Mouse (Mus musculus) heart, adult 8-10 months (tissue): ENCODE measurements around the gene Aanat. TPM values are rescaled to one million over a fixed set of nuclear protein-coding genes. Genes with fewer than 3 reads are reported as not detected.

Source experiments
- DNase-seq: peaks from one replicate; pipeline ENCODE4 v3.0.0; 2022; ENCODE audit warnings: low spot score
- total RNA-seq, 4 experiments: library from RNA; stranded (reverse); gene quantifications; 2 replicates each; pipeline ENCODE4 v1.2.4; 2022

Aanat gene
- total RNA-seq: not detected

DNA sequence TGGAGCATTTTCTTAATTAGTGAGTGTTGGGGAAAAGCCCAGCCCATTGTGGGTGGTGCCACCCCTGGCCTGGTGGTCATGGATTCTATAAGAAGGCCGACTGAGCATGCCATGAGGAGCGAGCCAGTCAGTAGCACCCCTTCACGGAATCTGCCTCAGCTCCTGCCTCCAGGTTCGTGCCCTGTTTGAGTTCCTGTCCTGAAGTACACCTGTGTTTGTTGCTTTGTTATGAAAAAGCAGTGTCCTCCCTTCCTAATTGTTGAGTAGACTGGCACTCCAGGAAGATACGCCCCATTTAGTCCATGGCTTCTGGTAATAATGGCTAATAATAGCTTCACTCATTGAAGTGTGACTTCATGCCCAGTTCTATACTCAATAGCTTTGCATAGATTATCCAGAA, at the start of gene Aanat:
Aanat (plus strand) TSS at position 123 of the 400 bp plus-strand sequence.
- no peak for DNase-seq

DNA sequence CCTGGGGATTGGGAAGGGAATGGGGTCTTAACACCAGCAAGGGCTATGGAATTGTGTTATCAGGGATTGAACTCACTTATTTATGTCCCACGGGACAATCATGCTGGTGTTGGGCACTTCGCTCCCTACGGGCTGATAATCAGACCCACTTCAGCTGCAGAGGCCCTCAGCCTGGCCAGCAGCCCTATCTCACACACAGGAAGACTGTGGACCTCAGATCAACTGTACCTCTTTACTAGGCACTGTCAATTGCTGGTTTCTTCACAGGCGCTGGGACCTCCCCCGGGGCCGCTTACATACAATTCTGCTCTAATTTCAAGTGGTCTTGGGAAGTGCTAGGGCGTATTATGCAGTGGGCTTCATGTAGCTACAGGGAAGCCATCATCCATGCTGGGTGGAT, 49.5 kb upstream of the Aanat start:
- DNase-seq: no peak

DNA sequence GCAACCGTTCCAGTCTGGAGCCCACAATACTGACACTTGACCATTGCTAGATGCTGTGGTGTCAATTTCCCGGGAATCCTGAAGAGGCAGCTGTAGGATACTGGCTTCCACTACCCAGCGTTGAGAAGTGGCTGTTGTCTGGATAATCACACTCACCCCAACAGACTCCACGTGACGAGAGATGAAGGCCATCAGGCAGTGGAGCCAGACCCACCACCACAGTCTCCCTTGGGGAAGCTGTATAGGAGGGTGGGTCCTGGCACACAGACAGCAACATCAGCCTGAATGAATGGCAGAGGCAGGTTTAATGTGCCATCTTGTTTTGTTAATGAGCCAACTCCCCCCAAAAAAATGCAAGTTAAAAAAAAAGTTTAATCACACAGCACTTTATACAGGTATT, 48.8 kb upstream of the Aanat start:
- DNase-seq: no peak

DNA sequence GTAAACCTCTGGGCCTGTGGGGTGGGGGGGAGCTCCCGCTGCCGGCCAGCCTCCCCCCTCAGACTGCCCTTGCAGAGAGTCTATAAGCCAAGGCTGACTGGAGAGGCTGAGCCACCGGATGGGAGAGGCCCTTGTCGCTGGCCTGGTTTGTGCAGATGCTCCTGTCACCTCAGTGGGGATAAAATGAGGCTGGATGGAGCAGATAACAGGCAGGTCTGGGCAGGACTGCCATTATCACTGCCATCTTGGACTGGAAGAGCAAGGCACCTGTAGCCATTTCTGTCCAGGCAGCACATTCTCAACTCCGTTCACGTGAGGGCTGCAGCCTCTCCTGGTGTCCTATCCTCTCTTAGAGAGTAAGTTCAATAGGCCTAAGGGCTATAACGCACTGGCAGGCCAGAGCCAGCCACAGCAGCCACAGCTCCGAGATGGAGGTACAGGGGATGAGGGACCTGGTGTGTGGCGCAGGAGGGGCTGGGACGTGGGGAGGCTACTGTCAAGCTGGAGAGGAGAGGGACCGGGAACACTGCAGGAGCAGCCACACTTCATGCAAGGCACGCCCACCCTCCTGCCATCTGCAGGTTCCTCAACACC, 48.0 kb upstream of the Aanat start:
- no peak for DNase-seq

DNA sequence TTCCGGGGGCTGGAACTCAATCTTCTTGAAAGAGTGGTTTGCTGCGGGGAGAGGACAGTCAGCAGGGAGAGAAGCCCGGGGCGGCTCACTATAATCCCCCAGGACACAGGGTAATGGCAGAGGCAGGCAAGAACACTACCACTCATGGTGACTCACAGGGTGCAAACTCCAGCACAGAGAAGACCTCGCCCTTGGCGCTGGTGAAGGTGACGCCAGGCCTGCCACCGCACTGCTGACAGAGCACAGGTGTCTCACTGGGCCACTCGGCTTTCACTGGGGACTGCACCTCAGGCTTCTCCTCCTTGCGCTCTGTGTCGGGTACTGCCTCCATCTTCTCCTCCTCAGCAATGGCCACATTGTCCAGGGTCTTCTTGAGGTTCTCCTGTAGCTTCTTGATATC, 45.0 kb upstream of the Aanat start:
- DNase-seq: no peak

DNA sequence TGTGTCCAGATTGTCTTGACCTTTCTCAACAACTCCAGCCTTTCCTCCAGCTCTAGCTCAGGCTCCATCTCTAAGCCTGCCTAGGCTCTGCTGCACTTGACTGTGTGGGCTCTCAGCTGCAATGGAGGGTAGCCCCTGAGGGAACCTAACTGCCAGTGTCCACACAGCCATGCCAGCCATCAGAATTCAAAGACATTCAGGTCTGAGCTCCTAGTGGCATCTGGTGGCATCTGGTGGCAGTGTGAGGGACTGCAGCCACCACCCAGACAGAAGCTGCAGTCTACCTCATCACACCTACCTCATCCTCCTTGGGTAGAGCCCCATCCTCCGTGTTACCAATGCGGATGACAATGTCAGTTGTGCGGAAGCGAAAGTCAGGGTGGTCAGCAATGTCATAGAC, 43.1 kb upstream of the Aanat start:
- no peak for DNase-seq

DNA sequence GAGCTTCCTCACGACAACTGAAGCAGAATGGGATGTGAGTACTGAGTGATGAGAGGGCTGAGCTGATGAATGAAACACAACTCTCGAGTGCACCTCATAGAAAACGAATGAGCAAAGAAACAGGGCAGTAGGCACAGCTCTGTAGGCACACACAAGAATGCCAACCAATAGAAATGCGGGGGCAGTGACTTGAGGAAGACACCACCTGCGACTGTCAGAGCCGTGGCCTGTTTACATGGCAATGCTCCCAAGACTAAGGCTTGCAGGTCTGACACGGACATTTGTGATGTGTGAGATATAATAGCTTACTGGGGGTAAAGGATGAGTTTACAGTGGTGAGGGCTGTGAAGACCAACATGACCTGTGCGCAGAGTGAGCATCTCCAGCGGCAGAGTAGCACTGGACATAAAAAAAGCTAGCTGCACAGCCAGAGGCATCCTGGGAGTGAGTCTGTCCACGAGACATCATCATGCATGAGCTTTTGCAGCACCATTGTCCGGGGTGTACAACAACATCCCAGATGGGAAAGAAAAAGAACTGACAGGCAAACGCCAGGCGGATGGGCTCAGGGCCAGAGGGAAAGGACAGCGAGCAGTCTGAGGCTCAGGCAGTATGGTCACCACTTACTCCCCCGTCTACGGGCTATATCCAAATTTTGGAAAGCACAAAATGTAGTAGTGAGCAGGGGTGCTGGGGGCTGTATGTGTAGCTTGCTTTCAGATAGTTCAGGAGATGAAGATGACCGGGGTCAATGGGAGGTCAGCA, 38.8 kb upstream of the Aanat start:
- DNase-seq: no peak

DNA sequence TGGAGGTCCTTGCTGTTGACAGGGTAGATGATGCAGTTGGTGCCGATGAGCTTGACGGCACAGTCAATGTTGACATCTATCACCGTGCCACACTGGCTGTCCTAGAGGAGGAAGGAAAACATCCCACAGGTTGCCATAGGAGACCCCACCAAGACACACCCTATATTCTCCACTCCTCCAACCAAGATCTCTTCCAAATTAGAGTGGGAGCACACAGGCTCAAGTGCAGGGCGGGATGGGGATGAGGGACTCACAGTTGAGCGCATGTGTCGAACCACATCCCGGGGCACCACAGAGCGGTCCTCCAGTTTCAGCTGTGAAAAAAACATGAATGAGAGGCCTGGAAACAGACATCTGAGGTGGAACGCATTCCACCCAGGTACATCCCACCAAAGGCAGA, 37.5 kb upstream of the Aanat start:
- no peak for DNase-seq

DNA sequence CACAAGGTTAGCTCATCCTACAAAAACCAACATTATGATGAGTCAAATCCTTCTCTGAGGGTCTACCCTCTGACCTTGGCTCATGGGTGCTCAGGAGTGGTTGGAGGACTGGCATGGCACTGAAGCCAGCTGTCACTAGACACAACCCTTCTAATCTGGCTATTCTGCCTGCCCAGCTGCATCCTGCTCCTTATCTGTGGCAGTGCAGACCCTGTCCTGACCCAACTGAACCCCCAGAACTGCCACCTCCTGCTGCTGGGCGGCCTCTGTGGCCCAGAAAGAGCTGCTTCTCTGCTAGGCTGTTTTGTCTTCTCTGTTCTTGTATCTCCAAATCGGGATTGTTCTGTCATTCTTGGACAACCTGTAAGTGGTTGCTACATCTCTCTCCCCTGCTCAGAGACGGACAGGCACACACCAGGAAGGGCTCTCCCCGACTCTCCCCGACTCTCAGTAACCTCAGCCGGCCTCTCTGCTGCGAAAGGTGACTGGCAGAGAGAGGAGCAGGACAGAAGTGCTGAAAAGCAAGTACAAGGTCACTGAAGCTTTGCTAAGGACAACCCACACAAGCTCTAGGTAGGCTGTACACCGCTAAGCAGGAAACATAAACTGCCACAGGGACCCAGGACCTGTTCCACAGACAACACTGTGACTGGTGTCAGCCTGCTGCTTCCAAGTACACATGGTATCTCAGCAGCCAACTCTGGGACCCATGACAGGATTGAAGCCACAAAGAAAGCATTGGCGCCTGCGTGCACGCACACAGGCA, 36.8 kb upstream of the Aanat start:
- DNase-seq: no peak

DNA sequence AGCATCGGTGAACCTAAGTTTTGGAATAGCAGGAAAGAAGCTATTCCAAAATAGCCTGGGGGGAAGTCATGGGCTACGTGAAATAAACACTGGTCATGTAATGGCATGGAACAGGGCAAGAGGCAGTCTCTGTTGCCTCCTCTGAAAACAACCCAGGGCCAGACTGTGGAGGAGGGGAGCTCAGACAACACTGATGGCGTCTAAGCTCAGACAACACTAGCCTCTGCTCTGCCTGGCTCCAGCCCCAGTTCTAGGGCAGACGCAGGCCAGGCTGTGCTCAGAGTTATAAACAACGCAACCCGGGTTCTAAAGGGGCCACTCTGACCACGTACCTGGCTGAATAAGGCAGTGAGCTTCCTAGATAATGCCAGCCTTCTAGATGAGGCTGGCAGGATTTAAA, 35.5 kb upstream of the Aanat start:
- DNase-seq: peak; percentile 21

DNA sequence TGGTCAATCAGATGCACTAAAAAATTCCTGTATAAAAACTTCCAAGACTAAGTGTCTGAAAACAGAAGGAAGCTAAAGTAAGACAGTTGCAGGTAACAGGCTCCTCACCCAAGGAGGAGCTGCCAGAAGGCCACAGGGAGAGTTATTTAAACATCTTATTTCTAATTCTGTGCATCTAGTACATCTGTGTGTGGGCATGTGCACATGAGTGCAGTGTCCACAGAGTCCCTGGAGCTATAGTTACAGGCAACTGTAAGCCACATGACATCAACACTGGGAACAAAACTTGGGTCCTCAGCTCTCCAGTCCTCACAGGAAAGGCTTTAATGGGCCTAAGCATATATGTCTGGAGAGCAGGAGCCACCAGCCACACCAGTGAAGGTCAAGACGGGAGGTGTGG, 34.0 kb upstream of the Aanat start:
- DNase-seq: no peak

DNA sequence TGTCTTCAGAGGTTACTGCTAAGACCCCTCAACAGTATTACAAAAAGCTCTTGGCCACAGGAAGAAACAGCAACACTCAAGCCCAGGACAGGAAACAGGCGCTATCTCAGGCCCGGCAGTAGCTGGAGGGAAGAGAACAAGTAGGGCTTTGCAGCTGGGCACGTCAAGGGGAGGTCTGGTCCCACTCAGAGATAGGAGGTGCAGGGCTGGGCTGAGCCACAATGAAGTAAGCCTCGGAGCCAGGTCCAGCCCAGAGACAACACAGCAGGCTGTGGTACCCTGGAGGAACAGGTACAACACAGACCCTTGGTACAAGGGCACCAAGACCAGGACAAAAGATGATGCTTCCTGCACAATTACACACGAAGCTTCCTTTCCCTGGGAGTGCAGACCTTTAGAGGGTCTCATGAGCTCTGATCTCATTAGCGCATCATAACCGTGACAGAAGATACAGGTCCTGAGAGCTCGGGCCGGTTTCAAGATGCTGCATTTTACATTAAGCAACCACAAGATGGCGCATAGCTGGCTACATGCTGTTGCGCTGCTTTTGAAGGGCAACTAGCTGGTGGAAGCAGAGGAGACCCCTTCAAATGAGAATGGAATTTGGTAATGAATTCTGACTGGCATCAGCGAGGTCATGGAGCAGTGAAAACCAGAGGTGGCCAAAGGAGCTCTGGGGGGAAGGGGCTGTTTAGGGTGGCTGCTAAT, 31.9 kb upstream of the Aanat start:
- DNase-seq: no peak

DNA sequence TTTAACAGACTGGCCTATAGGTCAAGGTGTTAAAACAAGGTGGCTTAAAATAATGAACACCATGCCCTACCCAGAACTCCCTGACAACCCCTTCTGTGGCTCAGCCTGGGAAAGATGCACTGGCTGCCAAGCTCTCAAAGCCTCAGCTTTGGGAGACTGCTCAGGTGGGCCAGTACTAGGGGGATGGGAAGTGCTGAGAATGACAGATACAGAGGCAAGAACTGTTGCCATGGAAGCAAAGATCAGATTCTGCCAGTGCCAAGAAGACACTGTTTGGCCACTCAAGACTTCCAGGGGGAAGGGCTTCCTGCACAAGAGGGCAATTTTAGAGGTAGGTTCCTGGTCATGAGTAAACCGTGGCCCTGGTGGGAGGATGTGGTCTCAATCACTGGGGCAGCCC, 30.7 kb upstream of the Aanat start:
- no peak for DNase-seq

DNA sequence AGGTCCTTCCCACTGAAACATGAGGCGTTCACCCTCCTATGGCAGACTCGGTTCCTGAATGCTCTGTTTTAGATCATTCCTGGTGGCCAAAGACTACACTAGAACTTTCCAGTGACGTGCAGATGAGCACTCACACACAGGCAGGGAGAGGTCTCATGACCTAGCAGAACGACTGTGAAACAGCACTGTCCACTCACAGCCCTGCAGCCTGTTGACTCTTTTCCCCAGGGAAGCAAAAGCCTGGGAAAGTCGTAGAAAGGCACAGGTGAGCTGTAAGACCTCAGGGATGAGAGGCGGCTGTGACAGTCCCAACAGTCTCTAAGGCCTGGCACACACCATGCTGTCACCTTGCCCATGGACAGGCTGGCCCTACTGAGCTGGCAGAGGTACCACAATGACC, 29.9 kb upstream of the Aanat start:
- DNase-seq: no peak

DNA sequence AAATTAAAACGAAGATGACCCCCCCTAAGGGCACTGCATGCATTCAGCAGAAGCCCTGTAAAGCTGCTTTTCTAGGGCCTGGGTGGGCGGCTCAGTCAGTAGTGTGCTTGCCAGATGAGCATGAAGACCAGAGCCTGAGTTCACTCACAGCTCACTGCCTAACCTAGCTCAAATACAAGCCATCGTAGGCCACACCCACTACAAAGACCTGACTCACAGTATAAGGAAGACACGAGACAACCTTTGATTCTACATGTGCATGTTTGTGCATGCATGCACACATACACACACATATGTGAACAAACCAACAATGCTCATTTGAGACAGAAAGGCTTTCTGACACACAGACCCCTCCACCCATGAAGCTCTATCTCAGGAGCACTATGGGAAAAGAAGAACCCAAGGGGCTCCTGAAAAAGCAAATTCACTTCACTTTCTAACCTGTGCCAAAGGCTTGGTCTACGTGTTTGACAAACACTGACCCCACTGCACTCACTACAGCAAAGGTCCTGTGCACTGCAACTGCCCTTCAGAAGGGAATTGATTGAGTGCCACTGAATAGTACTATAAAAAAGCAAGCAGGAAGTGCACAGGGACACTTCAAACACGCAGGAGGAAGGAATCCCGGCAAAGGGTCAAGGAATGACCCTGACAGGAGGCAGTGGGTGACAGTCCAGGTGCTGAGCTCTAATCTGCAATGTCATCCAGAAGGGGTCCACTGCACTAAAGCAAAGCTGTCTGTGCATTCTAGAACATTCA, 20.8 kb upstream of the Aanat start:
- DNase-seq: no peak

DNA sequence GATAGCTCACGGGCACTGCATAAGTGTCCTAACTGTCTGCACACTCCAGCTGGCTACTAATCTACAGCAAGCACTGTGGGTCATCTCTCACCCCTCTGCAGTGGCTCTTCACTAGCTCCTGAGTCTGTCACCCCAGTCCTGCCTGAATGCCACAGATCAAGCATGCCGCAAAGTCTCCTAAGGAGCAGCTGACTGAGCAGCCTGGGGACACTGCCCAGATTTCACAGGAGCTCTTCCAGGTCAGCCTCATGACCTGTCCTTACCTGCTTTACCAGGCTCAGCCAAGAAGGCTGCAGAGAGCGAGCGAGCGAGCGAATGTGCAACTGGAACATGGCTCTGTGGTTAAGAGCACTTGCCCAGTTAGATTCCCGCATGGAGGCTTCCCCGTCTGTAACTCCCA, 18.7 kb upstream of the Aanat start:
- DNase-seq: no peak

DNA sequence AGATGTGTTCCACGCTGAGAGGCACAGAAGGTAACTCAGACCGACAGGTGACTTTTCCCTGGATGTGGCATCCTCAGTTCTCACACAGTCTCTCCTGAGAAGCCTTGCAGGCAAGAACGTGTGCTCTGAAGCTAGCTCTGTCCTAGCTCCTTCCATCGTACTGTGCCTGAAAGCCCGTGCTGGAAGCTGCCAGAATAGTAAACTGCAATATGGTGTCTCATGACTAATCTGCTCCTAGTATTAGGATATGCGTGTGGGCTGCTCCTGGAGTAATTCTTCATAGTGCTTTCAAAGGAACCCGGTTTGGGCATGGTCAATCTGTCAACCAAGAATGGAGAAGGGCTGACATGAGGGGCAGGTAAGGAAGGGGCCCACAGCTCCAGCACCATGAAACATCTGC, 15.4 kb upstream of the Aanat start:
- DNase-seq: no peak

DNA sequence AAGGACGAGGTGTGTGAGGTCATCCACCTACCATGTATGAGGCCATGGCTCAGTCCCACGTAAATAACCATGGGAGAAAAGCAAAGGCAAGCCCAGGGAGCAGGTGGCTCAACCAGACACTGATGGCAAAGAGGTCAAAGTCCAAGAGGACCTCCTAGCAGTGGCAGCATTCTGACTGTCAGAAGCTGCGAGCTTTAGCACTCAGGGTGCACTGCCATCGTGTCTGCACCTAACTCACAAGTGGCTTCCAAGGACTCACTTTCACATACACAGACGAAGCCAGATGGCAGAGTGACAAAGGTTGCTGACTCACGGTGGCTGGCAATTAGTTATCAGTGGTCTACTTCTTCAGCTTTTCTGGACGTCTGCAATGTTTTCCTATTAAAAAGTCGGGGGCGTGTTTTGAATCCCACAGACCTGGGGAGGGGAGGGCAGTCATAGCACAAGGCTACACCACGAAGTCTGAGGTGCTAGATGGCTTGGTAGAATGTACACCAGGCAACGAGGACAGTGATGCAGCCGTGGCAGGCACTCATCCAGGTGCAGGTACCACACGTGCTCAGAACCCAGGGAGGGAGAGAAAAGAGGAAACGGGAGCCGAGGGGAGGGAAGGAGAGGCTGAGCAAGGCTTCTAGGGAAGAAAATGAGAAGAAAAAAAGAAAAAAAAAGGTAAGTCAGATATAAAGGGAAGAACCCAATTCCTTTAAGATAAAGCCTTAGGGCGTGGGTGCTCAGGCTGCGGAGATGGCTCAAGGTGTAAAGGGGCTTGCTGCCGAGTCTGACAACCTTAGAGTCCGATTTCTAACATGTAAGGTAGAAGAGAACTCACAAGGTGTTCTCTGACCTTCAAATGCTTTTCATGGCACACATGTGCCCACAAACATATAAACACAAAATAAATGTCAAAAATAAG, 14.2 kb upstream of the Aanat start:
- peak; percentile 53 for DNase-seq

DNA sequence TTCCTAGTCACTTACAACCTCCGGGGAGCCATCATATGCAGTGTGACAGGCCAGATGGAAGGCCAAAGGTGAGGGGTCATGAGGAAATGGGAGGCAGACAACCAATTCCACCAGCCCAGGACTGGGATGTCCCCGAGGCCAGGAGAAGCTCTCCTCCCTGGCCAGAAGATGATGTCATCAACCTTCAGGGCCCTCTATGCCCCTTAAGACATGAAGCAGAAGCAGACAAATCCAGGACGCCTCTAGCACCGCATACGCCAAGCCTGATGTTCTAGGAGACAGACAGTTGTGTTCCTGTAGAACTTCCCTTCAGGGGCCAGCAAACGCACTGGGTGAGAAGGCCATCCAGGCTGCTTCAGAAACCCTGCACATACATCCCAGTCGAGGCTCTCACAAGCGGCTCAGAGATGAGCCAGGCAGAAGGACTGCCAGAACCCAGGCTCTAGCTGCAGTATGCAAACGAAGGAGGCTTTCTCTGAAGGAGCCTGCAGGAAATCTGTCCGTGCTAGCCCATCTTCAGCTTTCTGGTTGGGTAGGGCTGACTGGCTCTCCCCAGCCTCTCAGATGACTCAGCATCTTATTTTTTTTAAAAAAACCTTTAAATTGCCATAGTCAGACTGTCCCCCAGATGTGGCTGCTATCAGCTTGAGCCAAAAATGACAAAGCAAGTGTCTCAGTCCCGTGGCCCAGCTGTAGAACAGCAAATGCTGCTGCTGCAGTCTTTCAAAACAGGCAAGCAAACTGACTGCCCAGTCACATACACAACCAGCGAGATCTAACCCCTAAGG, 13.3 kb upstream of the Aanat start:
- peak; percentile 33 for DNase-seq

DNA sequence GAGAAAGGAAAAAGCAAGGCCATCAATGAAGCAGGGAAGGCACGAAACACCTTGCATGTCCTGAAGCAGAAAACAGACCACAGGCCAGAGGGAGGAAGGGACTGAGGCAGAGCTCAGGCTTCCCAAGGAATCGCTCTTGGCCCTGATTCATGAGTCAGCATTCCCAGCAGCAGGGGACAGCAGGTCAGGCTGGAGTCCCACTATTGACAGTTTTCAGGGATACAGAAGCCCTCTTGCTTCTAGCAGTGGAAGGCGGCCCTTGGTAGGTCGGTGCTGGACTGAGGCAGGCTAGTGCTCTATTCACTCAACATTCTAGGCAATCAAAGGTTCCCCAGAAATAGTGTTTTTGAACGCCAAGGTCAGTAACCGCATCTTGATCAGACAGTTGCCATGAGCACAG, 11.7 kb upstream of the Aanat start:
- DNase-seq: no peak
